Mouse (Mus musculus) ES-Bruce4 (cell line): ENCODE measurements around the gene Gm21830. TPM values are rescaled to one million over a fixed set of nuclear protein-coding genes. Genes with fewer than 3 reads are reported as not detected.
"Not testable (repeated sequence)": the region's sequence is repeated elsewhere in the genome, so short reads cannot be mapped to it uniquely, and the experiment has no call there.

Experiments used
- H3K27ac ChIP-seq: 2 replicates; pipeline ENCODE4 v1.5.1; 2012; ENCODE audit warnings: low read length, inconsistent platforms; ENCODE audit not compliant: insufficient read depth
- H3K27me3 ChIP-seq: 2 replicates; pipeline ENCODE4 v1.6.1; 2012; ENCODE audit warnings: mild to moderate bottlenecking, low read length, inconsistent platforms; ENCODE audit not compliant: control insufficient read depth, poor library complexity, insufficient read depth, severe bottlenecking
- H3K36me3 ChIP-seq: 2 replicates; pipeline ENCODE4 v1.6.1; 2012; ENCODE audit warnings: inconsistent platforms, mild to moderate bottlenecking, low read length, moderate library complexity; ENCODE audit not compliant: control insufficient read depth, poor library complexity, insufficient read depth, severe bottlenecking
- H3K4me1 ChIP-seq: one replicate; pipeline ENCODE4 v1.8.1; 2011; ENCODE audit warnings: low read length; ENCODE audit not compliant: control insufficient read depth, insufficient read depth
- H3K4me3 ChIP-seq: 2 replicates; pipeline ENCODE4 v1.5.1; 2011; ENCODE audit warnings: low read depth, mild to moderate bottlenecking, low read length
- H3K9ac ChIP-seq: 2 replicates; pipeline ENCODE4 v1.6.1; 2012; ENCODE audit warnings: low read depth, mild to moderate bottlenecking, inconsistent platforms; ENCODE audit not compliant: poor library complexity, severe bottlenecking
- H3K9me3 ChIP-seq: replicated peaks from 2 replicates; pipeline ENCODE4 v1.6.1; 2012; ENCODE audit warnings: mild to moderate bottlenecking, low read length, inconsistent platforms; ENCODE audit not compliant: control insufficient read depth, poor library complexity, insufficient read depth, severe bottlenecking
- CTCF ChIP-seq: IDR thresholded peaks from one replicate; pipeline ENCODE4 v1.8.1; 2011; ENCODE audit warnings: low read depth, low read length
- EP300 ChIP-seq: IDR thresholded peaks from 2 replicates; pipeline ENCODE4 v1.6.1; 2011; ENCODE audit warnings: low read depth, low read length; ENCODE audit not compliant: insufficient read depth
- POLR2A ChIP-seq: IDR thresholded peaks from one replicate; pipeline ENCODE4 v1.8.1; 2011; ENCODE audit warnings: low read length; ENCODE audit not compliant: insufficient read depth
- polyA plus RNA-seq: library from polyadenylated mRNA; stranded (reverse); fragments of >200 nt; gene quantifications from 2 replicates; pipeline ENCODE4 v1.2.4, GENCODE M21; 2011; ENCODE audit warnings: low read depth; ENCODE audit not compliant: missing spikeins, insufficient read depth, insufficient read length

Gm21830 gene
- polyA plus RNA-seq, 1 experiment, result not detected

DNA sequence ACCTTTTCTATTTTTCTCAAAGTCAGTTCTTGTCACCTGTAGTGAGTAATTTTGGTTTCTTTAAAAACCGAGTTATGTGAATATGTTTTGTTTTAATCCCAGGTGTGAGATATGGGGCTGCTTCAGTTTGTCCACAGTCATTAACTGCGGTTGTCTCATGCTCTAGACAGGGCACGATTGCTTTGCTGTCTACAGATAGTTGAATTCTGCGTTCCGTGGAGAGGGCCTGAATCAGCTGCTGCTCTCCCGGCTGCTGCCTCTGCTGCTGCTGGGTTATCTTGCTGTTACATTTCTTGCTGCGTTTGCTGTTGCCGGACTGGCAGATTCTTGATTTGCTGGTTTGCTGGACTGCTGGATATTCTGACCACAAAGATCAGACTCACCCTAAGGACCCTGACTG lies 24.8 kb downstream of the Gm21830 start:
- no peaks in the 10 kb centered on the region for H3K27me3 ChIP-seq
- no peaks in the 10 kb centered on the region for H3K4me1 ChIP-seq

DNA sequence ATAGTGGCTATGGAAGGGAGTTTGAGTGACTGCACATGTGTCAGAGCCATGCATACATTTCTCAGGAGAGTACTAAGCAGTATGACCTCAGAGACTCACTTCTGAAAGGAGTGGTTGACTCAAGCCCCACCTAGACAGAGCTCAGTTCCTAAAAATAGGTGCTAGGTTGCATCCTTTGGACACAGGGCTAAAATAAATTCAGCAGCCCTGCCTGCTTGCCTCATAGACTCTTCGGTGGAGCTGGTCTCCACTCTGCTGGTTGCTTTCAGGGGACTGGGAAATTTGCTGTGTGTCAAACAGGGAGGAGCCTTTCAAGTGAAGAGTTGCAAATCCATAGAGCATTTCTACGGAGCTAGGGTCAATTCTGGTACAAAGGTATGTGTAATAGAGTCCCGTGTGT lies 32.3 kb downstream of the Gm21830 start, which contains the start of gene Xirp2:
Gene Xirp2, plus strand, starts transcription at position 223 of the 400 bp plus-strand sequence.
- TF ChIP-seq CTCF (no peak), POLR2A (no peak), EP300 (no peak)
- no peak within 1 kb of the TSS for H3K27ac ChIP-seq
- H3K27me3 ChIP-seq, result no peaks in the 10 kb centered on the region
- no peaks in the 10 kb centered on the region for H3K36me3 ChIP-seq
- no peak within 1 kb of the TSS for H3K4me3 ChIP-seq
- H3K9ac ChIP-seq, result no peak within 1 kb of the TSS
- H3K9me3 ChIP-seq, result no peaks in the 10 kb centered on the region
- H3K4me1 ChIP-seq, result no peaks in the 10 kb centered on the region

More for the DNA sequence above, 24.8 kb downstream of the Gm21830 start:
- Histone ChIP-seq H3K9ac (no peak overlapping the region), H3K4me3 (no peak overlapping the region), H3K9me3 (no peaks in the 10 kb centered on the region), H3K36me3 (no peaks in the 10 kb centered on the region), H3K27ac (no peak overlapping the region)
- TF ChIP-seq CTCF, result no peak
- no peak for TF ChIP-seq EP300
- no peak for TF ChIP-seq POLR2A

DNA sequence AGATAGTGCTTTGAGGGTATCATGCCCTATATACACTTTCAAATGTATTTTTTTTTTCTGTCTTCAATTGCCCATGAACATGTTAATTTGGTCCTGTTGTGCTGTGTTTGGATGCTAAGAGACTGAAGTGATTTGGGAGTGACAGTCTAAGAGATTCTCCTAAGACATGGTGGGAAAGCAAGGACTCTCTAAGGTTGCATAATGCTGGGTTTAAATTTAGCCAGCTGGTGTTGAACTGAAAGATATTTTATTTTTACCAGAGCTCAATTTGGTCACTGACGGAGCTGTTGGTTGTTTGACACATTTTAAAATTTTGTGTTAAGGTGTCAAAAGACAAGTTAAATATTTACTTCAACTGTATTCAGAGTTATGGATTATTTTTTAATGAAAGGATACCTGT lies 33.2 kb downstream of the Gm21830 start:
- TF ChIP-seq CTCF, result no peak
- no peak for TF ChIP-seq EP300
- TF ChIP-seq POLR2A, result no peak
- H3K36me3 ChIP-seq, result no peaks in the 10 kb centered on the region

DNA sequence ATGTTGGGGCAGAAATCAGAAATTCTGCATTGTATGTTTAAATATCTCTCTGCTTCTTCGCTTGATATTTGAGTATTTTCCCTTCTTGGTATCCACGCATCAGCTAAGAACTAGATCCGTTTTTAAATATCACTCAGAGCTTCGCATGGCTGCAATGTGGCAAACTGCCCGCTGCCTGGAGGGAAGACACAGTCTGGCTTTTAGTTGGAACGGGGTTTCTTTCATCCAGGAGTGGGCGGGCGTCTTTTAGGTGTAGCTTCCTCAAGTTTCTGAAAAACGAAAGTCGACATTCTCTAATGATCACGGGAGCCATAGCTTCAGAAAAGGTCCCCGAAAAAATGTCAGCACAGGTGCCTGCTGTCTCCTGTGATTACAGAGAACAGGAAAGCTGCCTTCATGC lies 33.7 kb downstream of the Gm21830 start:
- Histone ChIP-seq H3K27ac (no peak overlapping the region), H3K9ac (no peak overlapping the region), H3K36me3 (no peaks in the 10 kb centered on the region), H3K9me3 (no peaks in the 10 kb centered on the region), H3K4me1 (no peaks in the 10 kb centered on the region), H3K4me3 (no peak overlapping the region), H3K27me3 (no peaks in the 10 kb centered on the region)
- TF ChIP-seq POLR2A, result no peak
- no peak for TF ChIP-seq EP300
- no peak for TF ChIP-seq CTCF

More for the DNA sequence above, 33.2 kb downstream of the Gm21830 start:
- Histone ChIP-seq H3K4me3 (no peak overlapping the region), H3K9me3 (no peaks in the 10 kb centered on the region), H3K27me3 (no peaks in the 10 kb centered on the region), H3K4me1 (no peaks in the 10 kb centered on the region), H3K27ac (no peak overlapping the region), H3K9ac (no peak overlapping the region)

DNA sequence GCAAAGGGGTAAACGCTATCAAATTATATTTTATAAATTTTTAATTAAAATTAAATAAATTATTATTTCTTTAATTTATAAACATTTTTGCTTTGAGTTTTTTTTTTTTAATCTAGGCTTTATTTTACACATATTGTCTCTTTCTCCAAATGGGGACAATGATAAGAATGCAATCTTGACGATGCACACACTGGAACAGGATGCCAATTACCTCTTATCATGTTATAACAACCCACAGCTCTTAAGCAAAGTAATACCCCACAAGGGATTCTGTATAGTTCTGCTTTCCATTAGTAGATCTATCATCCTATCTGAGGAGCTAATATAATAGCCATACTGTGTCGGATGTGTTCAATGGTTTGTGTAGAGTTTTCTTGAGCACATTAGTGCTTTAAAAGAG lies 47.3 kb downstream of the Gm21830 start:
- TF ChIP-seq EP300 (no peak), CTCF (no peak), POLR2A (no peak)
- Histone ChIP-seq H3K36me3 (no peaks in the 10 kb centered on the region), H3K27me3 (no peaks in the 10 kb centered on the region), H3K4me3 (no peak overlapping the region), H3K9me3 (no peaks in the 10 kb centered on the region), H3K4me1 (no peaks in the 10 kb centered on the region), H3K27ac (no peak overlapping the region), H3K9ac (no peak overlapping the region)

DNA sequence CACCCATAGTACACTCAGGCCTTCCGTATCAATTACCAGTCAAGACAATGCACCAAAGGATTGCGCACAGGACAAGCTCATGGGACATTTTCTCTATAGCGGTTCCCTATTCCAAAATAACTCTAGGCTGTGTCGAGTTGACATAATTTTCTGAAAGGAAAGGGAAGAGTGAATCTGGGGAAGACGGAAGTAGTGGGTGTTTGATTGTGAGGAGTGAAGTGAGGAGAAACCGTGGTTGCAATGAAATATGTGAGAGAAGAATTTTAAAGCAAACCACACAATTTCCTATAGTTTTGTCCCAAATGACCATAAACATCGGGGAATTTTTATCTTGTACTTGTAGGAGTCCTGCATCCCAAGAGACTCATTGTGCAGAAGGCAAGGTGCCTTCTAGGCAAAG lies 53.5 kb downstream of the Gm21830 start:
- Histone ChIP-seq H3K36me3 (no peaks in the 10 kb centered on the region), H3K9me3 (no peaks in the 10 kb centered on the region), H3K9ac (no peak overlapping the region), H3K4me1 (no peaks in the 10 kb centered on the region), H3K27me3 (no peaks in the 10 kb centered on the region), H3K27ac (no peak overlapping the region), H3K4me3 (no peak overlapping the region)
- TF ChIP-seq POLR2A, result no peak
- TF ChIP-seq EP300, result no peak
- TF ChIP-seq CTCF, result no peak

DNA sequence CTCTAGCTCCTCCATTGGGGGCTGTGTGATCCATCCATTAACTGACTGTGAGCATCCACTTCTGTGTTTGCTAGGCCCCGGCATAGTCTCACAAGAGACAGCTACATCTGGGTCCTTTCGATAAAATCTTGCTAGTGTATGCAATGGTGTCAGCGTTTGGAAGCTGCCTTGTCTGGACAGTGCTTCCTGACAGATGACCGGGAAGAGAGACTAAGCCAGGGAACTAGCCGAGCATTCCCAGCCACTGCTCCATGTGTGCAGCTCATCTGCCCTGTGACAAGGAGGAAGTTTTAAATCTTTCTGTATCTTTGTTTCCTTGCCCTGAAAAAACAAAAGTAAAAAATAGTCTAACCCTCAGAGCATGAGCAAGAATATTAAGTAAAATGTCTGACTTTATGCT lies 56.5 kb downstream of the Gm21830 start:
- H3K4me1 ChIP-seq, H3K9me3 ChIP-seq, H3K27me3 ChIP-seq, H3K36me3 ChIP-seq, H3K27ac ChIP-seq, H3K4me3 ChIP-seq, H3K9ac ChIP-seq: not testable (repeated sequence)
